Mouse (Mus musculus): ENCODE data around the gene Tubb1. TPM values are rescaled to one million over a fixed set of nuclear protein-coding genes. Genes with fewer than 3 reads are reported as not detected.

Gene Tubb1
- polyA plus RNA-seq, 1 experiment = not detected

- no peaks in the 10 kb centered on the region for H3K27me3 ChIP-seq (ENCODE audit: control insufficient read depth, insufficient read depth, low read length, poor library complexity, severe bottlenecking)
- H3K9ac ChIP-seq (ENCODE audit: low read depth, poor library complexity, severe bottlenecking) = no peak overlapping the region
- no peak for TF ChIP-seq POLR2A (IDR thresholded peaks at IDR 0.05; ENCODE audit: insufficient read depth, low read length)
- no peak for TF ChIP-seq CTCF (IDR thresholded peaks at IDR 0.05; ENCODE audit: low read depth, low read length)
- TF ChIP-seq EP300 (IDR thresholded peaks at IDR 0.05; ENCODE audit: insufficient read depth, low read depth, low read length) = no peak
- H3K9me3 ChIP-seq (replicated peaks; ENCODE audit: control insufficient read depth, insufficient read depth, low read length, poor library complexity, severe bottlenecking) = no peaks in the 10 kb centered on the region
- peaks cover 31% of the 10 kb centered on the region for H3K36me3 ChIP-seq (ENCODE audit: control insufficient read depth, insufficient read depth, low read length, poor library complexity, severe bottlenecking)
- no peaks in the 10 kb centered on the region for H3K4me1 ChIP-seq (ENCODE audit: control insufficient read depth, insufficient read depth, low read length)
- H3K27ac ChIP-seq (ENCODE audit: insufficient read depth, low read length) = no peak overlapping the region
- H3K4me3 ChIP-seq (ENCODE audit: low read depth, low read length) = no peak overlapping the region
These were observed 26.0 kb upstream of the Tubb1 start for GRCm38 (mm10) chr2:174424301-174425085.

- peaks cover 31% of the 10 kb centered on the region for H3K36me3 ChIP-seq (ENCODE audit: control insufficient read depth, insufficient read depth, low read length, poor library complexity, severe bottlenecking)
These were observed 23.6 kb upstream of the Tubb1 start for GRCm38 (mm10) chr2:174426856-174427255.

GRCm38 (mm10) chr2:174428076-174428835, 22.2 kb upstream of the Tubb1 start:
- TF ChIP-seq EP300 (IDR thresholded peaks at IDR 0.05; ENCODE audit: insufficient read depth, low read depth, low read length) (no peak), POLR2A (IDR thresholded peaks at IDR 0.05; ENCODE audit: insufficient read depth, low read length) (no peak), CTCF (IDR thresholded peaks at IDR 0.05; ENCODE audit: low read depth, low read length) (no peak)
- peaks cover 34% of the 10 kb centered on the region for H3K36me3 ChIP-seq (ENCODE audit: control insufficient read depth, insufficient read depth, low read length, poor library complexity, severe bottlenecking)
- H3K4me3 ChIP-seq (ENCODE audit: low read depth, low read length) = no peak overlapping the region
- no peak overlapping the region for H3K27ac ChIP-seq (ENCODE audit: insufficient read depth, low read length)
- H3K27me3 ChIP-seq (ENCODE audit: control insufficient read depth, insufficient read depth, low read length, poor library complexity, severe bottlenecking) = no peaks in the 10 kb centered on the region
- H3K9ac ChIP-seq (ENCODE audit: low read depth, poor library complexity, severe bottlenecking) = no peak overlapping the region
- no peaks in the 10 kb centered on the region for H3K9me3 ChIP-seq (replicated peaks; ENCODE audit: control insufficient read depth, insufficient read depth, low read length, poor library complexity, severe bottlenecking)
- no peaks in the 10 kb centered on the region for H3K4me1 ChIP-seq (ENCODE audit: control insufficient read depth, insufficient read depth, low read length)

More at GRCm38 (mm10) chr2:174426856-174427255, 23.6 kb upstream of the Tubb1 start:
- Histone ChIP-seq H3K27me3 (ENCODE audit: control insufficient read depth, insufficient read depth, low read length, poor library complexity, severe bottlenecking) (no peaks in the 10 kb centered on the region), H3K4me3 (ENCODE audit: low read depth, low read length) (no peak overlapping the region), H3K9ac (ENCODE audit: low read depth, poor library complexity, severe bottlenecking) (no peak overlapping the region), H3K9me3 (replicated peaks; ENCODE audit: control insufficient read depth, insufficient read depth, low read length, poor library complexity, severe bottlenecking) (no peaks in the 10 kb centered on the region), H3K27ac (ENCODE audit: insufficient read depth, low read length) (no peak overlapping the region), H3K4me1 (ENCODE audit: control insufficient read depth, insufficient read depth, low read length) (no peaks in the 10 kb centered on the region)
- no peak for TF ChIP-seq CTCF (IDR thresholded peaks at IDR 0.05; ENCODE audit: low read depth, low read length)
- TF ChIP-seq EP300 (IDR thresholded peaks at IDR 0.05; ENCODE audit: insufficient read depth, low read depth, low read length) = no peak
- TF ChIP-seq POLR2A (IDR thresholded peaks at IDR 0.05; ENCODE audit: insufficient read depth, low read length) = no peak

GRCm38 (mm10) chr2:174428996-174429591, 21.4 kb upstream of the Tubb1 start:
- TF ChIP-seq CTCF (IDR thresholded peaks at IDR 0.05; ENCODE audit: low read depth, low read length) (no peak), POLR2A (IDR thresholded peaks at IDR 0.05; ENCODE audit: insufficient read depth, low read length) (no peak), EP300 (IDR thresholded peaks at IDR 0.05; ENCODE audit: insufficient read depth, low read depth, low read length) (no peak)
- Histone ChIP-seq H3K4me3 (ENCODE audit: low read depth, low read length) (no peak overlapping the region), H3K9ac (ENCODE audit: low read depth, poor library complexity, severe bottlenecking) (no peak overlapping the region), H3K27ac (ENCODE audit: insufficient read depth, low read length) (no peak overlapping the region), H3K4me1 (ENCODE audit: control insufficient read depth, insufficient read depth, low read length) (peaks cover under 1% of the 10 kb centered on the region), H3K36me3 (ENCODE audit: control insufficient read depth, insufficient read depth, low read length, poor library complexity, severe bottlenecking) (peaks cover 34% of the 10 kb centered on the region), H3K9me3 (replicated peaks; ENCODE audit: control insufficient read depth, insufficient read depth, low read length, poor library complexity, severe bottlenecking) (no peaks in the 10 kb centered on the region), H3K27me3 (ENCODE audit: control insufficient read depth, insufficient read depth, low read length, poor library complexity, severe bottlenecking) (no peaks in the 10 kb centered on the region)

GRCm38 (mm10) chr2:174434943-174435342, 15.6 kb upstream of the Tubb1 start:
- no peak overlapping the region for H3K9ac ChIP-seq (ENCODE audit: low read depth, poor library complexity, severe bottlenecking)
- H3K27ac ChIP-seq (ENCODE audit: insufficient read depth, low read length) = no peak overlapping the region
- TF ChIP-seq EP300 (IDR thresholded peaks at IDR 0.05; ENCODE audit: insufficient read depth, low read depth, low read length) (no peak), POLR2A (IDR thresholded peaks at IDR 0.05; ENCODE audit: insufficient read depth, low read length) (no peak), CTCF (IDR thresholded peaks at IDR 0.05; ENCODE audit: low read depth, low read length) (no peak)
- H3K4me1 ChIP-seq (ENCODE audit: control insufficient read depth, insufficient read depth, low read length) = peaks cover 10% of the 10 kb centered on the region
- no peaks in the 10 kb centered on the region for H3K27me3 ChIP-seq (ENCODE audit: control insufficient read depth, insufficient read depth, low read length, poor library complexity, severe bottlenecking)
- no peaks in the 10 kb centered on the region for H3K9me3 ChIP-seq (replicated peaks; ENCODE audit: control insufficient read depth, insufficient read depth, low read length, poor library complexity, severe bottlenecking)
- peaks cover 3% of the 10 kb centered on the region; the same call in 1 of the 2 replicates for H3K36me3 ChIP-seq (ENCODE audit: control insufficient read depth, insufficient read depth, low read length, poor library complexity, severe bottlenecking)
- H3K4me3 ChIP-seq (ENCODE audit: low read depth, low read length) = no peak overlapping the region

All from ES-Bruce4 (cell line).